Mouse (Mus musculus): Measurements from ENCODE around the gene Dcaf1. TPM values are rescaled to one million over a fixed set of nuclear protein-coding genes. Genes with fewer than 3 reads are reported as not detected.

Gene Dcaf1
- polyA plus RNA-seq, 1 experiment from 2014 or later, result 21.8 TPM

GRCm38 (mm10) chr9:106806503-106806902 is 15.2 kb upstream of the Dcaf1 start:
- ATAC-seq (ENCODE audit: insufficient number of reproducible peaks, insufficient read depth, low FRiP score, low TSS enrichment), result no peak
- no peaks in the 10 kb centered on the region for H3K36me3 ChIP-seq
- H3K27ac ChIP-seq, result no peak overlapping the region
- H3K4me3 ChIP-seq, result no peak overlapping the region
- no peaks in the 10 kb centered on the region; the same call in 1 of the 2 replicates for H3K9me3 ChIP-seq
- no peak overlapping the region for H3K9ac ChIP-seq
- H3K4me1 ChIP-seq, result no peaks in the 10 kb centered on the region
- 69% methylated on average over 4 of the region's 4 CpGs for WGBS
- no peaks in the 10 kb centered on the region for H3K27me3 ChIP-seq
- H3K4me2 ChIP-seq (replicated peaks), result no peak overlapping the region

GRCm38 (mm10) chr9:106818191-106818590 is 3.5 kb upstream of the Dcaf1 start:
- H3K27ac ChIP-seq, result no peak overlapping the region
- no peaks in the 10 kb centered on the region for H3K27me3 ChIP-seq
- no peak overlapping the region for H3K9ac ChIP-seq
- no peaks in the 10 kb centered on the region for H3K36me3 ChIP-seq
- H3K9me3 ChIP-seq, result no peaks in the 10 kb centered on the region
- ATAC-seq (ENCODE audit: insufficient number of reproducible peaks, insufficient read depth, low FRiP score, low TSS enrichment), result no peak
- H3K4me1 ChIP-seq, result peaks cover 2% of the 10 kb centered on the region; the same call in 1 of the 2 replicates
- no peak overlapping the region for H3K4me2 ChIP-seq (replicated peaks)
- WGBS, result 76% methylated on average over 6 of the region's 6 CpGs
- H3K4me3 ChIP-seq, result no peak overlapping the region

DNA sequence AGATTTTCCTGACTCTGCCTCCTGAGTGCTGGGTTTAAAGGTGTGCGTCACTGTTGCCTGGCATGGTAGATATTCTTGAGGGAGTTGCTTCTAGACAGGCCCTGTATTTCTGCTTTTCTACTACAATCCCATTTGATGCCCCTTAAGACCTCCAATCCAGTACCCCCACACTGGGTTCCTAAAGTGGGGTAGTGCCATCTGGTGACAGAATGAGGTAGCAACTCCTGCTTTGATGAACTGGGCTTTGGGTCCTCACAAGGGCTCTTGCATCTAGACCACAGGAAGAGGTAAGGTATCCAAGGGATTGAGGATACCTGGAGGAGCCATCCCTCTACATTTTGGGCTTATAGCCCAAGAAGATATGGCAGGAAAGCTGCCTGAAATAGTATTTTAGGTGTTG is 2.5 kb upstream of the Dcaf1 start:
- H3K4me1 ChIP-seq, result peaks cover 3% of the 10 kb centered on the region; the same call in 1 of the 2 replicates
- no peak for ATAC-seq (ENCODE audit: insufficient number of reproducible peaks, insufficient read depth, low FRiP score, low TSS enrichment)
- H3K4me3 ChIP-seq, result no peak overlapping the region
- H3K27ac ChIP-seq, result no peak overlapping the region
- no peak overlapping the region for H3K9ac ChIP-seq
- no peaks in the 10 kb centered on the region for H3K36me3 ChIP-seq
- no peak overlapping the region for H3K4me2 ChIP-seq (replicated peaks)
- no peaks in the 10 kb centered on the region for H3K27me3 ChIP-seq
- 83% methylated on average over 1 of the region's 1 CpGs for WGBS
- no peaks in the 10 kb centered on the region for H3K9me3 ChIP-seq

DNA sequence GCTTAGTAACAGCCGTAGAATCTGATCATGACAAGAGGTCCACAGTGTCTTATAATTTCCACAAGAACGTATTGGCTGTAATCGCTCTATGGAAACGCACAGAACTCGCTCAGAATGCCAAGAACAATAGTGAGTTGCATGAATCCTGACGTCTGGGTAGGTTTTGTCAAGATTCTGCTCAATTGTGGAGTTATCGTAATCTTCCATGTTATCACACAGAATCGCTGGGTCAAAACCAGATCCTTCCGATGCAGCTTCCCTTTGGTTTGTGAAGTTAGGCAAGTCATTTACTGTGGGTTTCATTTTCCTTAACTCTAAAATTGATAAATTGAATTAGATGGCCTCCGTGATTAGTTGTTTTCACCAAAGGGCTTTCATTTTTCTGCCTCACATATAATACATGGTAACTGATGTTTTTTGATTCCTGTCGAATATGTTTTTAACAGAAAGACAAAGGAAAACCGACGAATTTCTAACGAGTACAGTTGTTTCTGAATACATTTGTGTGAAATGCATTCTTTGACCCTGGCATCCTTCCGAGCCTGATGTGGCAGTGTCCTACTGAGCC is 540 bp upstream of the Dcaf1 start:
- Histone ChIP-seq H3K4me2 (replicated peaks) (peak overlapping the region; percentile 47), H3K27me3 (no peaks in the 10 kb centered on the region), H3K27ac (0 out of 2 replicates have a peak overlapping the region, but pooled peaks have one; percentile 41), H3K36me3 (no peaks in the 10 kb centered on the region), H3K4me1 (peaks cover 3% of the 10 kb centered on the region; the same call in 1 of the 2 replicates), H3K9ac (no peak overlapping the region), H3K9me3 (no peaks in the 10 kb centered on the region), H3K4me3 (peak overlapping the region; percentile 86)
- 52% methylated on average over 15 of the region's 15 CpGs for WGBS
- no peak for ATAC-seq (ENCODE audit: insufficient number of reproducible peaks, insufficient read depth, low FRiP score, low TSS enrichment)

DNA sequence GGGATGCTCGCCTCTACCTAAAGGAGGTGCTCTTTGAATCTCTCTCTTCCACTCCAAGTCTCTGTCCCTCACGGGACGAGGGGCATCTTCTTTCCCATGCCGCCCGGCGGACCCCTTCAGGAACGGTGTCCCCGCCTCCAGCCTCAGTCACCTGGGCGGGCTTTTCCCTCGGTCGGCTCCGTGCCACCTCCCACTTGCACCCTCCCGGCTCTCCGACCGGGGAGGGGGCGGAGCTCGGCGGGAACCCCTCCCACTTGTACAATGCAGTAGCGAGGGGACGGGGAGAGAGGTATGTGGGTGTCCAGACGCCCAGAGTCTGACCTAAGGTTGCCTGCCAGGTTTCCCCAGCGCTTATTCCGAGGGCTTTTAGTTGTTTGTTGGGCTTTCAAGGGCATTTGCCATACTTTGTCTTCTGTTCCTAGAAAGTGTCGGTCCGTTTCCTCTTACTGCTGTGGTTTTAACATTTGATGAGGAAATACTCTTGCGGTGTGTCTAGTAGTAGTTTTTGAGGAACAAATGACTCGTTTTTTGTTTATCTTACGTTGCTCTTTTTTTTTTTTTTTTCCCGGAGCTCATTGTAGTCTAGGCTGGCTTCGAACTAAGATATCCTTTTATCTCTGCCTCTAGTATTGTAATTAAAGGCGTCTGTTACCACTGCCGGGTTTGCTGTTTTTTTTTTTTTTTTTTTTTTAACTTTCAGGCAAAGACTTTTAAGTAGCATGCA is 869 bp downstream of the Dcaf1 start:
- WGBS, result 3% methylated on average over 32 of the region's 32 CpGs

DNA sequence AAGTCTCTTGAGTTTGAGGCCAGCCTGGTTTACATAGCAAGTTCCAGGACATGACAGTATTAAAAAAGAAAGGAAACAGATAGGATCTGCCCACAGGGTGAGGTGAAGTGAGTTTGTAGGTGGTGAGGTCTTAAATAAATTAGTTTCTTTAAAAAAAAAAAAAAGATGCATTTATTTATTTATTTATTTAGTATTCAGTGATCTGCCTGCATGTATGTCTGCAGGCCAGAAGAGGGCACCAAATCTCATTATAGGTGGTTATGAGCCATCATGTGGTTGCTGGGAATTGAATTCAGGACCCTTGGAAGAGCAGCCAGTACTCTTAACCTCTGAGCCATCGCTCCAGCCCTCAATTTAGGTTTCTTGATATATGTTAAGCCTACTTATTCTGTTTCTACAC is 18.9 kb downstream of the Dcaf1 start:
- no peaks in the 10 kb centered on the region for H3K9me3 ChIP-seq
- H3K4me2 ChIP-seq (replicated peaks), result no peak overlapping the region
- 94% methylated on average over 1 of the region's 1 CpGs for WGBS
- no peak overlapping the region for H3K27ac ChIP-seq
- no peak overlapping the region for H3K9ac ChIP-seq
- H3K36me3 ChIP-seq, result peaks cover 63% of the 10 kb centered on the region
- no peaks in the 10 kb centered on the region for H3K27me3 ChIP-seq
- no peak overlapping the region for H3K4me3 ChIP-seq
- no peaks in the 10 kb centered on the region for H3K4me1 ChIP-seq
- ATAC-seq (ENCODE audit: insufficient number of reproducible peaks, insufficient read depth, low FRiP score, low TSS enrichment), result no peak

More for the DNA sequence above, 869 bp downstream of the Dcaf1 start:
- Histone ChIP-seq H3K4me2 (replicated peaks) (peak overlapping the region; percentile 47), H3K36me3 (no peaks in the 10 kb centered on the region), H3K4me1 (peaks cover 3% of the 10 kb centered on the region; the same call in 1 of the 2 replicates), H3K27me3 (no peaks in the 10 kb centered on the region), H3K4me3 (peak overlapping the region; percentile 86), H3K9ac (peak overlapping the region; percentile 92), H3K9me3 (no peaks in the 10 kb centered on the region), H3K27ac (peak overlapping the region; percentile 90)
- peak; percentile 80 for ATAC-seq (ENCODE audit: insufficient number of reproducible peaks, insufficient read depth, low FRiP score, low TSS enrichment)

GRCm38 (mm10) chr9:106842800-106843199 is 21.1 kb downstream of the Dcaf1 start:
- H3K4me2 ChIP-seq (replicated peaks), result no peak overlapping the region
- H3K4me1 ChIP-seq, result no peaks in the 10 kb centered on the region
- no peaks in the 10 kb centered on the region for H3K27me3 ChIP-seq
- no peaks in the 10 kb centered on the region for H3K9me3 ChIP-seq
- peaks cover 63% of the 10 kb centered on the region for H3K36me3 ChIP-seq
- H3K9ac ChIP-seq, result no peak overlapping the region
- 93% methylated on average over 6 of the region's 6 CpGs for WGBS
- no peak for ATAC-seq (ENCODE audit: insufficient number of reproducible peaks, insufficient read depth, low FRiP score, low TSS enrichment)
- no peak overlapping the region for H3K27ac ChIP-seq
- no peak overlapping the region for H3K4me3 ChIP-seq

- H3K27me3 ChIP-seq, result no peaks in the 10 kb centered on the region
- no peak for ATAC-seq (ENCODE audit: insufficient number of reproducible peaks, insufficient read depth, low FRiP score, low TSS enrichment)
- H3K4me3 ChIP-seq, result no peak overlapping the region
- H3K9ac ChIP-seq, result no peak overlapping the region
- peaks cover 68% of the 10 kb centered on the region for H3K36me3 ChIP-seq
- no peaks in the 10 kb centered on the region for H3K4me1 ChIP-seq
- no peaks in the 10 kb centered on the region for H3K9me3 ChIP-seq
- H3K27ac ChIP-seq, result no peak overlapping the region
- no peak overlapping the region for H3K4me2 ChIP-seq (replicated peaks)
- 83% methylated on average over 3 of the region's 3 CpGs for WGBS
These were observed 35.0 kb downstream of the Dcaf1 start for GRCm38 (mm10) chr9:106856664-106857063.

GRCm38 (mm10) chr9:106858036-106858435 is 36.4 kb downstream of the Dcaf1 start:
- Histone ChIP-seq H3K4me3 (no peak overlapping the region), H3K27ac (no peak overlapping the region), H3K36me3 (peaks cover 68% of the 10 kb centered on the region), H3K9ac (no peak overlapping the region), H3K4me2 (replicated peaks) (no peak overlapping the region), H3K27me3 (no peaks in the 10 kb centered on the region), H3K9me3 (no peaks in the 10 kb centered on the region), H3K4me1 (no peaks in the 10 kb centered on the region)
- no peak for ATAC-seq (ENCODE audit: insufficient number of reproducible peaks, insufficient read depth, low FRiP score, low TSS enrichment)
- WGBS, result 91% methylated on average over 11 of the region's 11 CpGs

GRCm38 (mm10) chr9:106874216-106874615 is 52.5 kb downstream of the Dcaf1 start:
- H3K4me2 ChIP-seq (replicated peaks), result no peak overlapping the region
- no peaks in the 10 kb centered on the region for H3K9me3 ChIP-seq
- peaks cover 57% of the 10 kb centered on the region for H3K36me3 ChIP-seq
- ATAC-seq (ENCODE audit: insufficient number of reproducible peaks, insufficient read depth, low FRiP score, low TSS enrichment), result no peak
- no peaks in the 10 kb centered on the region for H3K4me1 ChIP-seq
- H3K27me3 ChIP-seq, result no peaks in the 10 kb centered on the region
- no peak overlapping the region for H3K9ac ChIP-seq
- no peak overlapping the region for H3K4me3 ChIP-seq
- WGBS, result 82% methylated on average over 5 of the region's 5 CpGs
- no peak overlapping the region for H3K27ac ChIP-seq

- 0 out of 2 replicates have a peak, but pooled peaks cover 3% of the 10 kb centered on the region for H3K4me1 ChIP-seq
- 94% methylated on average over 3 of the region's 3 CpGs for WGBS
These were observed 55.0 kb downstream of the Dcaf1 start for GRCm38 (mm10) chr9:106876666-106877065.

GRCm38 (mm10) chr9:106879471-106879870 is 57.8 kb downstream of the Dcaf1 start:
- Histone ChIP-seq H3K9ac (no peak overlapping the region), H3K27me3 (no peaks in the 10 kb centered on the region), H3K4me3 (no peak overlapping the region), H3K9me3 (no peaks in the 10 kb centered on the region), H3K27ac (no peak overlapping the region), H3K36me3 (peaks cover 83% of the 10 kb centered on the region), H3K4me2 (replicated peaks) (no peak overlapping the region), H3K4me1 (peaks cover 29% of the 10 kb centered on the region)
- 71% methylated on average over 4 of the region's 4 CpGs for WGBS
- ATAC-seq (ENCODE audit: insufficient number of reproducible peaks, insufficient read depth, low FRiP score, low TSS enrichment), result no peak

More at GRCm38 (mm10) chr9:106876666-106877065, 55.0 kb downstream of the Dcaf1 start:
- H3K9ac ChIP-seq, result no peak overlapping the region
- H3K9me3 ChIP-seq, result no peaks in the 10 kb centered on the region
- H3K4me2 ChIP-seq (replicated peaks), result no peak overlapping the region
- H3K27ac ChIP-seq, result no peak overlapping the region
- ATAC-seq (ENCODE audit: insufficient number of reproducible peaks, insufficient read depth, low FRiP score, low TSS enrichment), result no peak
- peaks cover 70% of the 10 kb centered on the region for H3K36me3 ChIP-seq
- no peak overlapping the region for H3K4me3 ChIP-seq
- no peaks in the 10 kb centered on the region for H3K27me3 ChIP-seq

All from embryonic facial prominence, embryonic 12.5 days (tissue).